Mouse (Mus musculus) liver, embryonic 15.5 days (tissue): Measurements from ENCODE around the gene Cpne4. TPM values are rescaled to one million over a fixed set of nuclear protein-coding genes. Genes with fewer than 3 reads are reported as not detected.

Experiments used
- ATAC-seq: fragments of 200-750 bp; cut with Nextera tagmentation; 2 replicates; pipeline ENCODE4 v1.8.0; 2017; ENCODE audit warnings: moderate number of reproducible peaks, mild to moderate bottlenecking, moderate library complexity; ENCODE audit not compliant: insufficient read depth
- H3K27ac ChIP-seq: fragments of 300-500 bp; sonication (generic); replicated peaks from 2 replicates; pipeline ENCODE4 v1.5.1; 2015; ENCODE audit warnings: mild to moderate bottlenecking, inconsistent platforms
- H3K27me3 ChIP-seq: fragments of 300-500 bp; sonication (generic); 2 replicates; pipeline ENCODE4 v1.6.1; 2015; ENCODE audit warnings: mild to moderate bottlenecking, inconsistent platforms
- H3K36me3 ChIP-seq: fragments of 300-500 bp; sonication (generic); replicated peaks from 2 replicates; pipeline ENCODE4 v1.6.1; 2015; ENCODE audit warnings: moderate library complexity, mild to moderate bottlenecking, inconsistent platforms
- H3K4me1 ChIP-seq: fragments of 300-500 bp; sonication (generic); replicated peaks from 2 replicates; pipeline ENCODE4 v1.6.1; 2015; ENCODE audit warnings: inconsistent platforms
- H3K4me2 ChIP-seq: fragments of 300-500 bp; sonication (generic); 2 replicates; pipeline ENCODE4 v1.6.1; 2015; ENCODE audit warnings: moderate library complexity, mild to moderate bottlenecking, inconsistent platforms
- H3K4me3 ChIP-seq: fragments of 300-500 bp; sonication (generic); replicated peaks from 2 replicates; pipeline ENCODE4 v1.5.1; 2015; ENCODE audit warnings: mild to moderate bottlenecking, inconsistent platforms
- H3K9ac ChIP-seq: fragments of 300-500 bp; sonication (generic); 2 replicates; pipeline ENCODE4 v1.6.1; 2015; ENCODE audit warnings: moderate library complexity, mild to moderate bottlenecking, inconsistent platforms
- H3K9me3 ChIP-seq: fragments of 300-500 bp; sonication (generic); replicated peaks from 2 replicates; pipeline ENCODE4 v1.6.1; 2016; ENCODE audit warnings: inconsistent platforms
- WGBS: fragments of 180-500 bp; shearing (Covaris S2); methylation state at CpG from one replicate; pipeline ENCODE4 v1.1.7; 2015; ENCODE audit warnings: mixed read lengths; ENCODE audit not compliant: insufficient replicate concordance; 5-methylcytosine and 5-hydroxymethylcytosine counted together
- polyA plus RNA-seq: library from polyadenylated mRNA; unstranded; fragments of >200 nt; fragmentation: Nextera tagmentation; extraction: Ambion mirVana; gene quantifications from 2 replicates; pipeline ENCODE4 v1.2.1, GENCODE M21; 2015

Cpne4 gene
- polyA plus RNA-seq, 1 experiment from 2014 or later = not detected

DNA sequence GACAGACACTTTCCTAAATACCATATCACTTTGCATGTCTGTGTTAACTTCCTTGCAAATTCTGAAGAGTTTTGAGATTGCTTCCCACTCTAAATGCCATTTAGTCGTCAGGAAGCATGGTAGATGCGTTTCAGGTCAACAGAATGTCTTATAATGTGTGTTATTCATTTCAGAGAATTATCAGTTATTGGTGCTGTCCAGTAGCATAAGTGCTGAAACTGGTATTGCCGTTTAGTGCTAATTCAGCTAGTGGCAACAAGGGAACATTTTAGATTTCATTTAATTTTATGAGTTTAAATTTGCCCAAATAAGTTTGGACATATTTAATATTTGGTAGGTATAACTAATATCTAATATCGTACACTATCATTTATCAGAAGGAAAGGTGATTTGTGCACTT, 403.5 kb downstream of the Cpne4 start:
- no peak overlapping the region for H3K4me3 ChIP-seq
- H3K4me2 ChIP-seq = no peak overlapping the region
- no peaks in the 10 kb centered on the region for H3K9me3 ChIP-seq
- no peak overlapping the region for H3K9ac ChIP-seq
- no peak for ATAC-seq
- H3K27me3 ChIP-seq = no peaks in the 10 kb centered on the region
- no peaks in the 10 kb centered on the region for H3K36me3 ChIP-seq
- 51% methylated on average over 4 of the region's 4 CpGs for WGBS
- no peak overlapping the region for H3K27ac ChIP-seq
- H3K4me1 ChIP-seq = no peaks in the 10 kb centered on the region

DNA sequence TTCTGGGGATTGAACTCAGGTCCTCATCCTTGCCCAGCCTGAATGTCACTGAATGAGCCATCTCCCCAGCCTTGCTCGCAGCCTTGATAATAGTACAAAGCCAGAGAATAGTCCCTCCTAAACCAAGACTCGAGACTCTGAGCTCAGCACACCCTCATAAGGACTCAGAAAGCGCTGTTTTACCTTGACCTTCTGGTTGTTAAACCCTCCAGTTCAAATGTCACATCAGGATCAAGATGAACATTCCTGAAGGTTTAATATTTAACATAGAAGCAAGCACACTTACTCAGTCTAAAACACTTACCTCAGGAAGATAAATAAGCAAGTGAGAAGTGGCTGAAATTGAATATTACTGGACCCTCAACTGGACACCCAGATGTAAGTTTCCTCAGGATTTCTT, 405.1 kb downstream of the Cpne4 start:
- Histone ChIP-seq H3K27ac (no peak overlapping the region), H3K4me1 (no peaks in the 10 kb centered on the region), H3K36me3 (no peaks in the 10 kb centered on the region), H3K27me3 (no peaks in the 10 kb centered on the region), H3K4me3 (no peak overlapping the region), H3K4me2 (no peak overlapping the region), H3K9ac (no peak overlapping the region), H3K9me3 (no peaks in the 10 kb centered on the region)
- ATAC-seq = no peak
- 39% methylated on average over 3 of the region's 3 CpGs for WGBS

DNA sequence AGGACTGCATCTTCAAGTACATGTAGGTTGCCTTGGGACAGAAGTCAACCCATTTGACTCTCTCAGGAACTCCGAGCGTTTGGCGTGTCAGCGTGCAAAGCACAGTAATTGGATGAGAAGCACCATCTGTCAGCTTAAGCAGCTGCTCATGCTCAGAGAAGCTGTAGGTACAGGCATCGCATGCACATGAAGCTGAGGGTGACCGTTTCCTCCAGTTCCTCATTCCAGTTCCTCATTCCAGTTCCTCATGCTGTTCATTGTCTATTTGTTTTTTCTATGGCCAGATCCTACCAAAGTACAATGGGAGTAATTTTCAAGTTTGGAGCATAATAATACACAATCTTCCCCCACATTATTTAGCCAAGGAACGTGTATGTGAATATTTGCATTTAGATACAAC, 425.7 kb downstream of the Cpne4 start:
- Histone ChIP-seq H3K27me3 (no peaks in the 10 kb centered on the region), H3K9me3 (no peaks in the 10 kb centered on the region), H3K36me3 (no peaks in the 10 kb centered on the region), H3K27ac (no peak overlapping the region), H3K4me3 (no peak overlapping the region), H3K4me2 (no peak overlapping the region), H3K4me1 (no peaks in the 10 kb centered on the region), H3K9ac (no peak overlapping the region)
- no peak for ATAC-seq
- WGBS = 28% methylated on average over 7 of the region's 7 CpGs

GRCm38 (mm10) chr9:104981934-104982548, 435.0 kb downstream of the Cpne4 start:
- Histone ChIP-seq H3K36me3 (no peaks in the 10 kb centered on the region), H3K27me3 (no peaks in the 10 kb centered on the region), H3K4me1 (no peaks in the 10 kb centered on the region), H3K9ac (no peak overlapping the region), H3K4me3 (no peak overlapping the region), H3K9me3 (no peaks in the 10 kb centered on the region), H3K27ac (no peak overlapping the region), H3K4me2 (no peak overlapping the region)
- no peak for ATAC-seq
- WGBS = 58% methylated on average over 2 of the region's 2 CpGs

DNA sequence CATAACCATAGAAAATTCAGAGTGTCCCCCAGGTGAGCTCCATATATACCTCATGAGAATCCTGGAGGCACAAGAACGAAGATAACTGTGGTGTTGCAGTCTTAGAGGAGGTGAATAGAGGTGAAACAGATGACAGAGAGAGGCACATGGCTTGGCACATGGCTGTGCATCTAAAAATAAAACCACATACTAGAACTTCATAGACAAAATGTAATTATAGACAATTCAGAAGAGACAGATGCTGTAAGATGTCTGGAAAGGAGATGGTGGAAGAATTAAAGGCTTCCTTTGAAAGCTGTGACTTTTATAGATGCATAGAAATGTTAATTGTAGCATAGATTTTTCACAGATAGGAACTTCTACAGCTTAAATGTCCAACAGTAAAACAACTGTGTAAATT, 451.1 kb downstream of the Cpne4 start:
- H3K4me1 ChIP-seq = no peaks in the 10 kb centered on the region
- no peak overlapping the region for H3K27ac ChIP-seq
- H3K4me2 ChIP-seq = no peak overlapping the region
- no peak for ATAC-seq
- H3K9me3 ChIP-seq = no peaks in the 10 kb centered on the region
- no peak overlapping the region for H3K4me3 ChIP-seq
- H3K27me3 ChIP-seq = no peaks in the 10 kb centered on the region
- 17% methylated on average over 1 of the region's 1 CpGs for WGBS
- no peaks in the 10 kb centered on the region for H3K36me3 ChIP-seq
- H3K9ac ChIP-seq = no peak overlapping the region

DNA sequence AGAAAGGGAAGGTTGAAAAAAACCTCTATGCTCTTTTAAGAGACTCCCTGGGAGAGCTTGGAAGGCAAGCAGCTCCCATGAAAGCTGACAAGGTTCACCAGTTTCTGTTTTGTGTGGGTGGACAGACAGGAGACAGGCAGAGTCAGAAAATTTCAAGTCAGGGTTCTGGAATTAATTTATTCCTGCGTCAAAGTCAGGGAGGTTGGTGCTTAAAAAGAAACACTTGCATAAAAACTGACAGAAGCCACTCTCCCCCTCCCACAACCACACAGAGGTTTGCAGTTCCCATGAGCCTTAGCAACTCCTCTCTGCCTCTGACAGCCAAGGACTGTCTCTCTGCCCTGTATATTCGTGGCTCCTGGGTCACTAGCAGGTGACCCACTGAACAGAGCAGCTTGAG, 463.6 kb downstream of the Cpne4 start:
- H3K9me3 ChIP-seq = no peaks in the 10 kb centered on the region
- no peaks in the 10 kb centered on the region for H3K36me3 ChIP-seq
- H3K4me2 ChIP-seq = no peak overlapping the region
- H3K27me3 ChIP-seq = no peaks in the 10 kb centered on the region
- WGBS = 23% methylated on average over 2 of the region's 2 CpGs
- no peaks in the 10 kb centered on the region for H3K4me1 ChIP-seq
- ATAC-seq = no peak
- H3K27ac ChIP-seq = no peak overlapping the region
- H3K9ac ChIP-seq = no peak overlapping the region
- H3K4me3 ChIP-seq = no peak overlapping the region

GRCm38 (mm10) chr9:105018186-105018585, 471.1 kb downstream of the Cpne4 start:
- Histone ChIP-seq H3K4me3 (no peak overlapping the region), H3K9me3 (no peaks in the 10 kb centered on the region), H3K4me1 (no peaks in the 10 kb centered on the region), H3K4me2 (no peak overlapping the region), H3K36me3 (no peaks in the 10 kb centered on the region), H3K27ac (no peak overlapping the region), H3K9ac (no peak overlapping the region), H3K27me3 (no peaks in the 10 kb centered on the region)
- 74% methylated on average over 7 of the region's 7 CpGs for WGBS
- no peak for ATAC-seq

DNA sequence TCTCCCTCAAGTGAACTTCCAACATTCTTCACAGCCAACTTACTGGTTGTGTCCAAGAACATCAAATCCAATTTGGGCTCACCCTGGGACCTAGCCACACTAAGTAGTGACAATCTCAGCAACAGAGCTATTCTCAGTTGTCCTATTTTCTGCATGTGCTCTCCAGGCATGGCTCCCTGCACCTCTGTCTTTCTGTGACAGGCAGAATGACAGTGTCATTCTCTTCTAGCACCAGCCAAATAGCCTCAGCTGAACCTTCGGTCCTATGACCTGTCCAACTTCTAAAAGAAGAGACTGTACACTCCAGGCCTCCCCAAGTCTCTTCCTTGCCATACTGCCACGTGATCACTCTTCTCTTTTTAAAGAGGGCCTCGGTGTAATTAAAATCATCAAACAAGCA, 481.2 kb downstream of the Cpne4 start:
- Histone ChIP-seq H3K9ac (no peak overlapping the region), H3K4me2 (no peak overlapping the region), H3K36me3 (no peaks in the 10 kb centered on the region), H3K27ac (no peak overlapping the region), H3K9me3 (0 out of 2 replicates have a peak, but pooled peaks cover 4% of the 10 kb centered on the region), H3K4me1 (no peaks in the 10 kb centered on the region), H3K27me3 (no peaks in the 10 kb centered on the region), H3K4me3 (no peak overlapping the region)
- ATAC-seq = no peak
- 54% methylated on average over 3 of the region's 3 CpGs for WGBS

GRCm38 (mm10) chr9:105032572-105032971, 485.5 kb downstream of the Cpne4 start:
- Histone ChIP-seq H3K27me3 (no peaks in the 10 kb centered on the region), H3K4me2 (no peak overlapping the region), H3K4me3 (no peak overlapping the region), H3K9ac (no peak overlapping the region), H3K27ac (no peak overlapping the region), H3K4me1 (no peaks in the 10 kb centered on the region), H3K9me3 (no peaks in the 10 kb centered on the region), H3K36me3 (no peaks in the 10 kb centered on the region)
- WGBS = 73% methylated on average over 9 of the region's 9 CpGs
- ATAC-seq = no peak

DNA sequence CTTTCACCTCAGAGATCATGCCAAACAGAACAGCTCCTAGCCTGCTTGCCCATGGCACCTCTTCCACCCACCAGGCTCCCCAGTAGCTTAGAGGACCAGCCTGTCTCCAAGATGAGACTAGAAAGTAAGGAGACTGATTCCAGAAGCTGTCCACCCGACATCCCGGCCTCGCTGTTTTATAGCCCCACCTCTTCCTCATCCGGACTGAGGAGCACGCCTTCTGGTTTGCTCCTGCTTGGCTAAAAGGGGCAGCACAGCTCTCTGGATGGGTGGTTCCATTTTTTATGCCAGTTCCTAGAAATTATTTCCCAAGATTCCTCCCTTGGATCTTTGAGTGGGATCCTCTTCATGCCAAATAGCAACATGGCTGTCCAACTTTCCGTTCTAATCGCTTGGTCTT, 486.6 kb downstream of the Cpne4 start:
- H3K36me3 ChIP-seq = no peaks in the 10 kb centered on the region
- no peak overlapping the region for H3K27ac ChIP-seq
- no peaks in the 10 kb centered on the region for H3K9me3 ChIP-seq
- no peak overlapping the region for H3K4me2 ChIP-seq
- no peaks in the 10 kb centered on the region for H3K27me3 ChIP-seq
- no peak overlapping the region for H3K4me3 ChIP-seq
- 76% methylated on average over 7 of the region's 7 CpGs for WGBS
- no peak for ATAC-seq
- no peak overlapping the region for H3K9ac ChIP-seq
- no peaks in the 10 kb centered on the region for H3K4me1 ChIP-seq

DNA sequence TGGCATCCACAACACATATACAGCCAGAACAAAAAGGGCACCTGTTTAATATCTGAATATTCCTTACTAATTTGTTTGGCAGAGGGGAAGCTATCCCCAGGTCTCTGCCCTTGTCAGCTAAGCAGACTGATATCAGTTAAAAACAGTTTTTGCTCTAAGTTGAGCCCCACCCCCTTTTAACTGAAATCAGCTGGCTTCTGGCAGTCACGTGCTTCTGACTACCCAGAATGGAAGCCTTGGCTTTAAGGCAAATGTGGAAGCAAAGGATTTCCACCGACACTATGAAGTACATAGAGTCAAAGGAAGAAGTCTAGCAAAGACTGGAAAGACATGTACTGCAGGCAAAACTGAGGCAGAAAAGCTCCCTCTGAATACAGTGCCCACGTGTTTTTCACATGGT, 490.8 kb downstream of the Cpne4 start:
- no peak overlapping the region for H3K27ac ChIP-seq
- WGBS = 42% methylated on average over 3 of the region's 3 CpGs
- H3K9me3 ChIP-seq = no peaks in the 10 kb centered on the region
- H3K9ac ChIP-seq = no peak overlapping the region
- H3K4me2 ChIP-seq = no peak overlapping the region
- H3K4me1 ChIP-seq = no peaks in the 10 kb centered on the region
- ATAC-seq = no peak
- no peaks in the 10 kb centered on the region for H3K27me3 ChIP-seq
- no peaks in the 10 kb centered on the region for H3K36me3 ChIP-seq
- H3K4me3 ChIP-seq = no peak overlapping the region

- H3K4me2 ChIP-seq = no peak overlapping the region
- no peak overlapping the region for H3K9ac ChIP-seq
- H3K9me3 ChIP-seq = no peaks in the 10 kb centered on the region
- no peaks in the 10 kb centered on the region for H3K36me3 ChIP-seq
- ATAC-seq = no peak
- no peaks in the 10 kb centered on the region for H3K27me3 ChIP-seq
- H3K4me1 ChIP-seq = no peaks in the 10 kb centered on the region
- H3K27ac ChIP-seq = no peak overlapping the region
- 67% methylated on average over 7 of the region's 7 CpGs for WGBS
- no peak overlapping the region for H3K4me3 ChIP-seq
Measured at GRCm38 (mm10) chr9:105046014-105046413, 498.9 kb downstream of the Cpne4 start.
